Mouse (Mus musculus): Measurements from ENCODE around the gene Lcn9.

DNA sequence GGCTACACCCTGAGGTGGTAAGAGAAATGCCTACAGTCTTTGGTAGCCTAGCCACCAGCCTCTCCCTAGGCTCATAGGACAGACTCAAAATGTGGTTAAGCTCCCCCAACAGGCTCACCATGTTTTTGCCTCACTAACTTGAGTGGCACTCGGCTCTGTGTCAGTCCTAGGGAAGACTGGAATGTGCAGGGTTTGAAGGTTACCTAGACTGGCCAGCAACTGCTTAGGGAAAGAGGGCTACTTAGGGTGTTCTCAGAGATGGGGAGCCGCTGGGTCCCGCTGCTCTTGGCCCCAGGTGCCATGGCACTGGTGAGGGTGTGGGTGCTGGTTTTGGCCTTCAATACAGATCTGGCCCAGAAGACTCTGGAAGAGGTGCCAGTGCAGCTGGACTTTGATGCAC, 41.0 kb upstream of the Lcn9 start, which contains the start of gene Gm13539:
- TF ChIP-seq HCFC1 (IDR thresholded peaks at IDR 0.05; ENCODE audit: borderline replicate concordance, insufficient read depth, low read length) = no peak
- no peak for TF ChIP-seq ZC3H11A (IDR thresholded peaks at IDR 0.05; ENCODE audit: borderline replicate concordance, low read depth, low read length)
- TF ChIP-seq ZNF384 (IDR thresholded peaks at IDR 0.05; ENCODE audit: low read depth, low read length) = no peak
- no peak for TF ChIP-seq MAFK (IDR thresholded peaks at IDR 0.05; ENCODE audit: insufficient read depth, low read depth, low read length)
